Mouse (Mus musculus) cerebellum, adult 9-10 months (tissue): ENCODE data around the gene Ropn1l.

ENCODE experiments used
- DNase-seq: peaks from one replicate; pipeline ENCODE4 v3.0.0; 2022

Ropn1l gene

GRCm38 (mm10) chr15:31453098-31453916, at the start of gene Ropn1l:
Gene Ropn1l (minus strand): TSS chr15:31453737.
- DNase-seq: peak; percentile 85

DNA sequence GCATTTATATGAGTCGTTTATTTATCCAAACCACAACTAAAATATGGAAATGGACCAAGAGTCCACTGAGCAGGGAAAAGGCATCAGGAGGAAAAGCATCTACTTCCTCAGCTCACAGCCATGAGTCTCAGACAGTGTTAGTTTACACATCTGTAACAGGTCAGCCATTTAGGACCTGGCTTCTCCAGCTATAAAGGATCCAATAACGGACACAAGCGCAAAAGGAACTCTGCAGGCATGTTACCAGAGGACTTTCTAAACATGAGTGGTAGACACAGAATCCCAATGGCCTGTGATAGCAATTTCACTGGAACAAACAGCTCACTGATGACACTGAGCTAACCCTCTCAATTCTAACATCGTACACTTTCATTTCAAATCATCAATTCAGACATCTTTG, 49.5 kb upstream of the Ropn1l start:
- no peak for DNase-seq

DNA sequence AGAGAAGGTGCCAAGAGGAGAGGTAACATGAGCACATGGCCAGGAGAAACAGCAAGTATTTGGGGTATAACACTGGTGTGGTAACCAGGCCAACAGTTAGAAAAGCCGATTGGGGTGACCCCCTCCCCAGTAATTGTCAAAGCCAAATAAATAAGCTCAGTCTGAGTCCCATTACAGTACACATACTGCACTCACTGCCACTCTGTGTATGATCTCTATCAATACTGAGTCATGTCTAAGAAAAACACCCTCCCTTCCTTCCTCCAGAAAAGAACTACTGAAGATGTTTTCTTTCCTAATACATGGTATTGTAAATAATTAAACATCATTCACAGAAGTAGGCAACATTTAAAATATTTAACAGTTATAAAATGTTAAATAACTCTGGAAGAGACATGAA, 48.8 kb upstream of the Ropn1l start:
- no peak for DNase-seq

- no peak for DNase-seq
These were observed 41.3 kb upstream of the Ropn1l start for GRCm38 (mm10) chr15:31494803-31495202.

- no peak for DNase-seq
These were observed 40.8 kb upstream of the Ropn1l start for GRCm38 (mm10) chr15:31494310-31494709.

- DNase-seq: no peak
These were observed 33.9 kb upstream of the Ropn1l start for GRCm38 (mm10) chr15:31487407-31487806.

DNA sequence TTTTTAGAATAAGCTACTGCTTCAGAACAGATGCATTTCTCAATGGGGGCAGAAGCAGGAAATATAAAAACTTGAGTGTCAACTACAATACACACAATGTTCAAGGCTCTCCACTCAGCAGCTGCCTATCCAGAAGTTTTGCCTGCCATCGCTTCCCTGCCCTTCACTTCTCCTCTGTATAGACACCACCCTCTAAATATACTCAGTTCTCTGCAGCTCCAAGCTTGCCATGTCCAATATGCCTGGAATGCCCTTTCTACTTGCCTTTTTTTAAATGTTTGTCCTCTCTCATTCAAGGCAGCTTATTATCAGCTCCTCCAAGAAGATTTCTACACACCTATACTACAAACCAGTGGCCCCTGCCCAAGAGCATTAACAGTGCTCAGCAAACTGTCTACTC, 23.1 kb upstream of the Ropn1l start:
- no peak for DNase-seq

DNA sequence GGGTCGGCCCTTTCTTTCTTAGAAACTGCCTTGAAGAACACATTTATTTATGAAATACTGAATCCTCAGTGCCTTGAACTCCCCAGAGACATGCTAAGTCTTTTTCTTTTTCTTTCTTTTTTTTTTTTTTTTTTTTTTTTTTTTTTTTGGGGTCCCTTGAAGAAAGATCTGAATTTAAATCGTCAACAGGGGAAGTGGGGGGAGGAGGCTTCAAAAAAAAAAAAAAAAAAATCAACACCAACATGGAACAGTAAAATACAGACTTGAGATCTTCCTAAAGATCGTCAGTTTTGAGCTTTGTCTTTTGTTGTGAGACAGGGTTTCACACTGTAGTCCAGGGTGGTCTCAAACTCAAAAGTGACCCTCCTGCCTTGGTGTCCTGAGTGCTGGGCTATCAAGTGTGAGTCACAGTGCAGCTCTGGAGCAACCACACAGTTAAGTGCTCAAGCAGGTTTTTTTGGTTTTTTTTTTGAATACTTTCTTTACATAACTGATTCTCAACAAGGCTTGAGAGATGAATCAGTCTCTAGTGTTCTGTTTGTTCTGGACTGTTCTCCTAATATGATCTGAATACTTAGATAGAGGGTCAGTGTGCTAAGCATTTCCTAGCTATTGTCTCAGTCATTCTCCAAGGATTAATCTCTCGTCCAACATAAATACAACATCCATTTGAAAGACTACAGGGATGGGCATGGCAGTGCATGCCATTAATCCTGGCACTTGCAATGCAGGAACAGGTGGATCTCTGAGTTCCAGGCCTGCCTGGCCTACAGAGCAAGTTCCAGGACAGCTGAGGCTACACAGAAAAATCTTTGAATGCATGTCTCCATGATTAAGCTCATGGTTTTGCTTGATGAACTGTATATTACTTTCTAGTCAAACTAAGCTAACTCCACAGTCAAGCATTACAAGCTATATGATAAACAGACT, 19.4 kb upstream of the Ropn1l start:
- DNase-seq: no peak

DNA sequence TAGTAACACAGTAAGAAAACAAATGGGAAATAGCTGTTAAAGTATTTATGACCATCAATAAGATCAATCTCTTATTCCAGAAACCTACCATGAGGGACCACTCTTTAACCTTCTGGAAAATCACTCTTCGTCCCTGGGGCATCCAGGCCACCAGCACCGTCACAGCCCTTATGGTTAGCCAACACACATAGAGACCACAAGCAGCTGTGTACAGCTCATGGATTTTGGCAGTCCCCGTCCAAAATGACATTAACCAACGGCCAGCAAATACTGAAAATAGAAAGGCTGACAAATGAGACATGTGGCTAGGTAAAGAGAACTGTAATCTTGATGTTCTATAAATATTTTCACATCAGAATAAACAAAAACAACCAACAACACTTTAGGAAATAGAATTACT, 18.0 kb upstream of the Ropn1l start:
- no peak for DNase-seq

DNA sequence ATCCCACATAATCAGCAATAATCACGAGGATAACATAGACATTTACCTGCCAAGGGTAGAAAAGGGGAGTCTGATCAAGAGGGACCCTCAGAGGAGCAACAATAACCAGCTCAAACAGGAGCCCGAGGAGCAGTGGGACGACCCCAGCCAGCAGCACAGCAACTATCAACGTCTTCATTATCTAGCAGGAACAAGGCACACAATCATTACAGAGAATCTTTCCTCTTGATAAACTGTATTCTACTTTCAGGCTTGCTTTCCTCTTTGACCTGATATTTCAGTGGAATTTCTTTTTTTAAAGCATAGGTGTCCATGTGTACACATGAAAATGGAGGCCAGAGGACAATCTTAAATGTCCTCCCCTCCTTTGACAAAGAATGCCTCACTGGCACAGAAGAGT, 16.0 kb upstream of the Ropn1l start:
- DNase-seq: no peak

DNA sequence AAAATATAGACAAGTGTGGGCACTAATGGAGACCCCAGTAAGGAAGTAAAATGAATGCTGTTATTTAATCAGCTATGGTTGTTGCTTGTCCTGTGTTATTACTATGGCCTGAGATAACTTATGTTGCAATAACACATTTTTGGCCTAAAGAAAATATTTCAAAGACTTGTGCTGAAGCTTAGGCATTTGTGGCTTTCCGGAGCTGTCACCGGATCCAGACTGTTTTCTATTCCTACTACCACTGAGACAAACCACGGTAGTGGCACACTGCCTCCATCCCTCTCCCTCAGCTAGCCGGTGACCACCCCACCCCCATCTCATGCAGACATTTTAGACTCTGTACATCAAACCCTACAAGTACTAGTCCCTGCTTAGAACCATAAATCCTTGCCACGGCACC, 15.3 kb upstream of the Ropn1l start:
- DNase-seq: no peak

GRCm38 (mm10) chr15:31466749-31467148, 13.2 kb upstream of the Ropn1l start:
- no peak for DNase-seq

GRCm38 (mm10) chr15:31466295-31466694, 12.8 kb upstream of the Ropn1l start:
- DNase-seq: no peak

GRCm38 (mm10) chr15:31465806-31466205, 12.3 kb upstream of the Ropn1l start:
- DNase-seq: no peak

GRCm38 (mm10) chr15:31460571-31460970, 7.0 kb upstream of the Ropn1l start:
- DNase-seq: no peak

GRCm38 (mm10) chr15:31458081-31458480, 4.5 kb upstream of the Ropn1l start:
- DNase-seq: no peak

DNA sequence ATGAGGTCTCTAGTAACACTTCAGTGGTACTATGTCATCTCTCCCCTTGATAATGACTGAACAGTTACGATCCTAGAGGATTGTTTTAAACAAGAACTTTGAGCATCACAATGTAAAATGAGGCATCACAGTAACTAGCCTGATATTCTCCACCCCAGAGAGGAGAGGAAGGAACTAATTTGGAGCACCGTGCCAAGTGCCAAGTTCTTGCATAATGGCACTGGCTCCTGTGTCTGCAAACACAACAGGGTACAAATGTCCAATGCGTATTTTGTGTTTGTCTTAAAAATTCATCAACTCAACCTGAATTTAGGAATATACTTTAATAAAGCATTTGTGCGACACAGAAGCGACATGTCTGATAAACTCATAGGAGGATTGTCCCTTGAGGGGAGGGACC, 2.8 kb upstream of the Ropn1l start:
- peak; percentile 30 for DNase-seq

- no peak for DNase-seq
These were observed 1.3 kb upstream of the Ropn1l start for GRCm38 (mm10) chr15:31454861-31455295.

GRCm38 (mm10) chr15:31454096-31454860, 741 bp upstream of the Ropn1l start:
- DNase-seq: no peak

DNA sequence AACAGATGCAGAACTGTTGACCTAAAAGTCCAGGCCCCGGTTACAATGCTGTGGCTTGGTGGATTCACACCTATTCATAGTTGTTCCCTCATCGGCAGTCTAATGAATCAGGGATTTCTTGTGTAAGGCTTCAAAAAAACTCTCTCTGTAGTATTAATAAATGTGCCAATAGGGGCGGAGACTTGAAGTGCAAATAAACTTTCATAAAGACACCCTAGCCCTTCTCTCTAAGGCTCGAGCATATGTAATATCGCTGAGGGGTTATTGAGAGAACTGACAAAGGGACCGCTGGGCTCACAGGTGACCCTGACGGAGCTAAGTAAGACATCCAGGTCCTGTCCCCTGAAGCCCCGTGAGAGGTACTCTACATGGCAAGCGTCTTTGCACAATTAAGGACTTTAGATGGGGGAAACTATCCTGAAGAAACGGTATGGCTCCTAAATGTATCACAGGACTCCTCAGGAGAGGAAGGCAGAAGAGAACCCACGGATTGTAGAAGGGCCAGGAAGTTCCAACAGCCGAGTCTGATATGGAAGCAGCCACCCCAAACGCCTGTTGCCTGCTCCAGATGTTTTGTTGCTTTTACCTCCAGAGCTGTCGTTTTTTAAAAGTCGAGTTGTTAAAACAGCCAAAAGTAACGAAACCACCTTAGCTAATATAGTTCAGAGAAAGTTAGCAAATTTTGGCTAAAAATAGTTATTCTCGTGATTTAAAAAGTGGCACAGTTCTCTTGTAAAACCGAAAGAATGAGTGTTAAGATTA, 1.0 kb downstream of the Ropn1l start:
- no peak for DNase-seq

- no peak for DNase-seq
These were observed 3.8 kb downstream of the Ropn1l start for GRCm38 (mm10) chr15:31449772-31450171.

- peak; percentile 54 for DNase-seq
These were observed 6.4 kb downstream of the Ropn1l start for GRCm38 (mm10) chr15:31447121-31447520.
